In the genomic region with DNA sequence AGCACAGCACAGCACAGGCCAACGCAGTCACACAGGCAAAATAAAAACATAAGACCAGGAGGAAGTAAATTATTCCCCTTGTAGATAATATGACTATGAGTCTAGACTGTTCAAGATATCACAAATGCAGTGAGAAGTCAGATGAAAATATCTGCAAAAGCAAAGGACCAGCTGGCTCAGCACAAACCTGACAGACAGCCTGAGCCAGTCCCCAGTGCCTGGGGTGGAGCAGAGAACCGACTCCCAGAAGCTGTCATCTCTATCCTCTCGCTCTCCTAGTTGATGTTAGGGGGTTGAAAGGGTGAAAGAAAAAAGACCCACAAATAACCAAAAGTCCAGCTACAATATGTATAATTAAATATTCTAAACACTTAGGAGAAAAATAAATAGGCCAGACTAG, we compare ENCODE assay signal across 23 mouse cellular contexts. TPM values are rescaled to one million over a fixed set of nuclear protein-coding genes. Genes with fewer than 3 reads are reported as not detected.
"Had no signal": no experiment of that assay in that cellular context is flagged by ENCODE, and none has a peak within 500 bp of the region (broad histone marks: within the 10 kb centered on the region; RNA-seq: fewer than 3 reads in every experiment).

No protein-coding gene starts in this region.

- H3K9ac ChIP-seq: heart, embryonic 13.5 days; heart, embryonic 15.5 days; hindbrain, embryonic 13.5 days; hindbrain, embryonic 15.5 days; limb, embryonic 13.5 days; limb, embryonic 15.5 days; liver, embryonic 12.5 days had no signal

- ATAC-seq: hindbrain, postnatal 0 days; intestine, embryonic 16.5 days; liver, embryonic 12.5 days had no signal

- H3K4me2 ChIP-seq: heart, embryonic 11.5 days; heart, embryonic 13.5 days; heart, embryonic 15.5 days; hindbrain, embryonic 13.5 days; hindbrain, embryonic 15.5 days; limb, embryonic 13.5 days; limb, embryonic 15.5 days; liver, embryonic 12.5 days had no signal

- H3K27ac ChIP-seq: heart, adult 2 months; heart, embryonic 15.5 days; hindbrain, embryonic 13.5 days; hindbrain, embryonic 15.5 days; hindbrain, postnatal 0 days; limb, embryonic 13.5 days; limb, embryonic 15.5 days; liver, embryonic 12.5 days had no signal

- H3K4me1 ChIP-seq: hindbrain, embryonic 13.5 days; hindbrain, embryonic 15.5 days; limb, embryonic 13.5 days; liver, embryonic 12.5 days had no signal

- DNase-seq: gastrocnemius, postnatal 14 days; gastrocnemius, postnatal 36 days; heart, adult 11 months; heart, adult 2 months; heart, postnatal 14 days; heart, postnatal 36 days; kidney, adult 11 months; kidney, postnatal 14 days; layer of hippocampus, adult 9-11 months; layer of hippocampus, postnatal 36 days; left cerebral cortex, postnatal 4 days had no signal

- H3K4me3 ChIP-seq: heart, adult 2 months; heart, embryonic 13.5 days; heart, embryonic 15.5 days; hindbrain, embryonic 13.5 days; hindbrain, embryonic 15.5 days; limb, embryonic 13.5 days; limb, embryonic 15.5 days; liver, embryonic 12.5 days had no signal

- H3K9me3 ChIP-seq: heart, embryonic 13.5 days; heart, embryonic 15.5 days; hindbrain, embryonic 13.5 days; hindbrain, embryonic 15.5 days; limb, embryonic 15.5 days; liver, embryonic 12.5 days had no signal

- H3K36me3 ChIP-seq: heart, embryonic 13.5 days; heart, embryonic 15.5 days; hindbrain, embryonic 13.5 days; hindbrain, embryonic 15.5 days; limb, embryonic 13.5 days; limb, embryonic 15.5 days; liver, embryonic 12.5 days had no signal

- H3K27me3 ChIP-seq: heart, embryonic 13.5 days; heart, embryonic 15.5 days; hindbrain, embryonic 15.5 days; limb, embryonic 13.5 days; limb, embryonic 15.5 days; liver, embryonic 12.5 days had no signal

RNA-seq across cellular contexts. Expression of a gene that starts 30.0 kb away (rescaled TPM):
- total RNA-seq: hematopoietic stem cell, adult 5-6 weeks had no signal
- polyA plus RNA-seq: limb, embryonic 11.5 days; liver, embryonic 12.5 days had no signal
